Mouse (Mus musculus) brain, embryonic 14.5 days (tissue): ENCODE data around the gene Tsg101. TPM values are rescaled to one million over a fixed set of nuclear protein-coding genes. Genes with fewer than 3 reads are reported as not detected.
A peak's percentile ranks its signal among the peaks of the same experiment; 100 is the strongest.
"Not testable (repeated sequence)": the region's sequence is repeated elsewhere in the genome, so short reads cannot be mapped to it uniquely, and the experiment has no call there.

Experiments used
- DNase-seq: peaks from one replicate; pipeline ENCODE4 v3.0.0-alpha.2; 2011; ENCODE audit warnings: low read depth
- CTCF ChIP-seq: fragments of 200-500 bp; IDR thresholded peaks from 2 replicates; pipeline ENCODE4 v1.5.1; 2012; ENCODE audit warnings: inconsistent platforms, mild to moderate bottlenecking, moderate library complexity, borderline replicate concordance; ENCODE audit not compliant: insufficient read depth, insufficient read length; ENCODE audit errors: extremely low read depth
- POLR2A ChIP-seq: fragments of 200-500 bp; IDR thresholded peaks from 2 replicates; pipeline ENCODE4 v1.6.1; 2012; ENCODE audit warnings: mild to moderate bottlenecking, inconsistent platforms, borderline replicate concordance; ENCODE audit not compliant: poor library complexity, insufficient read depth, insufficient read length, severe bottlenecking; ENCODE audit errors: extremely low read depth
- polyA plus RNA-seq: library from polyadenylated mRNA; depleted of rRNA; stranded (reverse); fragments of >200 nt; gene quantifications from 2 replicates; pipeline ENCODE4 v1.2.3, GENCODE M21; 2012

Tsg101 gene
- polyA plus RNA-seq, 1 experiment: 162 TPM

DNA sequence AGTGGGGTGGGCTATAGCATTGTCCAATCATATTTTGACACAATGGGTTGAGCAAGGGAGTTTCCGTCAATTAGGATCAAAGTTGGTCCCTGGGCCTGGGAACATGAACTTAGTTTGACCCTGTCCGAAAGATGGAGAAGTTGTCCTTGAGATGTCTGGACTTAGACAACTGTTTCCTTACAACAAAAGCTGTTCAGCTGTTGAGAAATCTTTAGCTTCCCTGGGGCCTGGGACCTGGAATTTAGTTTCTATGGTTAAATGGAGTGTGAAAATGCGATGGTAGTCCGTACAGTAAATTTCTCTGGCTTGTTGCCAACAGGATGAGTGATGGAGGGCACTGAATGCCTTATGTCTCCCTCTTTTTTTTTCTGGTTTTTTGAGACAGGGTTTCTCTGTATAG, 2.3 kb upstream of the Tsg101 start:
- DNase-seq: no peak
- TF ChIP-seq CTCF (no peak), POLR2A (no peak)

DNA sequence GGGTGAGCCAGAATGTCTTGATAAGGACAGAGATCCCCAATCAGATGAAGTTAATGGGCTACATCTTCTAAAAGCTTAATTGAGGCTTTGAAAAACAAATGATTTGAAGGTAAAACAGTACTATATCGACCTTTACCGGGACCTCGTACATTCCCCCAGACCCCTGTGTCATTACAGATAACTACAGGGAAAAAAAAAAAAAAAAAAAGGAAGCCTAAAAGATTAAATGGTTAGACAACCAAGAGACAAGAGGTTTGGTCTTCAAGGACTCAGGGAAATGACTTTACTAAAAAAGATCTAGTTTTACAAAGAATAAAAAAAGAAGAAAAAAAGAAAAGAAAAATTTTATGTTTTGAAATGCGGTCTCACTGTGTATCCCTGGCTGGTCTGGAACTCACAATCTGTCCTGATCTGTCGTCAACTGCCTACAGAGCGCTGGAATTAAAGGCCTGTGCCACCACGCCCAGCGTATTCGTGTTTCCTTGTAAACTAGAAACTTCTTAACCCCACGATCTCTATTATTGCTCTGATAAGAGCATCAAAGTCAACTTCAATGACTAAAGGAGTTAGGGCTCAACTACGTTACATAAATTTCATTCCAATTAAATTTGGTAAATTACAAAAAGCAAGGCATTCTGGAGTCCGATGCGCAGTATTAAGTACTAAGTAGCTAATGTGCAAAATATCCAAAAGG, 944 bp downstream of the Tsg101 start:
- peak; percentile 53 for DNase-seq
- TF ChIP-seq CTCF: no peak
- TF ChIP-seq POLR2A: no peak

DNA sequence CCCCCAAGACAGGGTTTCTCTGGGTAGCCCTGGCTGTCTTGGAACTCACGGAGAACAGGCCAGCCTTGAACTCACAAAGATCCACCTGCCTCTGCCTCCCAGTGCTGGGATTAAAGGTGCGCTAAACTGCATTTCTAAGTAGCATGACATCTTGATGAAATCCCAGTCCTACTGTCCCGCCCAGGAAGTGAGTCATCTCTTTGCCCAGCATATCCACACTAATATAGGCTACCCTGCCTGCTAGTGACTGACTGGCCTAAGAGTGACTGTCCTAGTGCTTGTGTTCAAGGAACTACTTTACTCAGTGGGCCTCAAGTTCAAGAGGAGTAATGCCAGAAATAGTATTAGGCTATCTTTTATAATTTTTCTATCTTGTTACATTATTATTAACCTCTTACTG, 3.4 kb downstream of the Tsg101 start:
- TF ChIP-seq CTCF (no peak), POLR2A (no peak)

DNA sequence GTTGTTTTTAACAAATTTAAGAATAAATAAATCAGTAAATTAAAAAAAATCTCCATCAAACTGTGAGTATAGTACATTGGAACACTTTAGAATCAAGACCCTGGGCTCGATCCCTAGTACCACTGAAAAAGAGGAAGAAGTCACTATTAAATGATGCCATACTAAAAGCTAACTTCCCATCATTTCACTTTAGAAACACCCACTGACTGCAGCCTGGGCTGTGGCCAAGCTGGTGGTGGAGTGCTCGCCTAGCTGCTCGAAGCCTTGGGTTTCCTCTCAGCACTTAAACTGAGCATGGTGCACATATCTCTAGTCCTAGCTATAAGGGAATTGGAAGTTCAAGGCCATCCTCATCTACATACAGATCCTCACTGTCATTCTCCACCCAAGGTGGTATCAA, 8.5 kb downstream of the Tsg101 start:
- no peak for TF ChIP-seq POLR2A
- TF ChIP-seq CTCF: no peak
- no peak for DNase-seq

More for the DNA sequence above, 3.4 kb downstream of the Tsg101 start:
- DNase-seq: no peak

DNA sequence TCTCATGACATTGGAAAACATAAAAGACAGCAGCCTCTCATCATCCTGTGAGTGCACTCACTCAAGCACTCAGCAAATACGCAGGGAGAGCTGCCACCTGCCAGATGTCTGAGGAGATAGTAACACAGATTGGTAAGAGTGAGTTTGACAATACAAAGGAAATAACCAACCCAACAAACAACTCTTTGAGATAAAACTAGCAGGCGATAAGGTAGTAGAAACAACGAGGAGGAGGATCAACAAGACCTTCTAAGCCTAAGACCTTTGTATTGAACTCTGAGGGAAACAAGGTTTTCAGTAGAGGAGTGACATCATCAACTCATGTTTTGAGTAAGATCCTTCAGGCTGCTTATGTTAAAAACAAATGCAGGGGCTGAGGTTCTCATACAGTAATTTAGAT, 20.4 kb downstream of the Tsg101 start:
- no peak for DNase-seq
- TF ChIP-seq POLR2A: no peak
- TF ChIP-seq CTCF: no peak

DNA sequence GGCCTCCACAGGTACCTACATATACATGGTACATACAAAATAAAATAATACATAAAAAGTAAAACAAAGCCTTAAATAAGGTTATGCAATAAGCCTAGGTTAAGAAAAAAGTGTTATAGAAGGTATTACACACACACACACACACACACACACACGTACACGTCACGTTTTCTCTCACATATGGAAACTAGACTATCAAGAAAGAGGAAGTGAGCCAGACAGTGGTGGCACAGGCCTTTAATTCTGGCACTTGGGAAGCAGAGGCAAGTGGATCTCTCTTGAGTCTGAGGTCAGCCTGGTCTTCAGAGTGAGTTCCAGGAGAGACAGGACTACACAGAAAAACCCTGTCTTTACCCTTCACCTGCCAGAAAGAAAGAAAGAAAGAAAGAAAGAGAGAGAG, 24.3 kb downstream of the Tsg101 start:
- TF ChIP-seq CTCF: no peak
- TF ChIP-seq POLR2A: no peak

DNA sequence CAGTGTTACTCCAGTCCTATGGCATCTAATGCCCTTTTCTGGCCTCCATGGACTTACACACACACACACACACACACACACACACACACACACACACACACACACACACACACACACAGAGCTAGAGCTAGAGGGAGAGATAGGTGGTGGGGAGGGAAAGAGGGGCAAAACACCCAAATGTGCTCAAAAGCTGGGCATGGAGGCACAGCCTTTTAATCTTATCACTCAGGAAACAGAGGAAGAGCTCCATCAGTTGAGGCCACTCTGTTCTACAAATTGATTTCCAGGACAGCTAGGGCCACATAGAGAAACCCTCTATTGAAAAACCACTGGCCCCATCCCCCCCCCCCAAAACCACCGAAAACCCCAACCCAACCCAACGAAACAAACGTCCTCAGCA, 36.5 kb downstream of the Tsg101 start:
- no peak for DNase-seq
- no peak for TF ChIP-seq POLR2A
- TF ChIP-seq CTCF: no peak

More for the DNA sequence above, 24.3 kb downstream of the Tsg101 start:
- DNase-seq: no peak

DNA sequence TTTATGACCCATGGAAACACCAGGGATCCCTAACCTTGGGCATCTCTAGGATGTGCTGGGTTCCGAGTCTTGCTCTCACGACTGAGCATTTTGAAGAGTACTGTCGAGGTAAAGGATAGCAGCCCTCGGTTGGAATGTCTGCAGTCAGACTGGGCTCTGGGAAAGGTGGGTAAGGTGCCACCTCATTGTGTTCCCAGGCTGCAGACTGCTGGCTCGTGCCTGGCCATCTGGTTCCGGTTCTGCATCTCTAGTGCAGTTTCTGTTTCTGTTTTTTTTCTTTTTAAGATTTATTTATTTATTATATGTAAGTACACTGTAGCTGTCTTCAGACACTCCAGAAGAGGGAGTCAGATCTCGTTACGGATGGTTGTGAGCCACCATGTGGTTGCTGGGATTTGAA, 37.8 kb downstream of the Tsg101 start:
- DNase-seq: not testable (repeated sequence)

DNA sequence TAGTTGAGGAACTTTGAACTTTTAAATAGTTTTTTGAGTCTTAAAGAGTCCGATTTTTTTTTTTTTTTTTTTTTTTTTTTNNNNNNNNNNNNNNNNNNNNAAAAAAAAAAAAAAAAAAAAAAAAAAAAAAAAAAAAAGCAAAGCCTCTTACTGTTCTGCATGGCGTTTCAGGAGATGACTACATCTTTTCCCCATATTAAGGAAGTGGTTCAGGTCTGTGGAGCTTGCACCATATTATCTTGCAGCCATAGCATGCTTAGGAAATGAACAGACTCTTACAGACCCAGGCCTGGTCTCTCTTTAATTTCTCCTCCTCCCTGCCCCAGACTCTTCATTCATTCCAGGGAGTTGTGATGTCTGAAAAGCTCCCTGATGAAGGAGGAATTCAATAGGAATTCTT, 38.8 kb downstream of the Tsg101 start:
- TF ChIP-seq POLR2A (no peak), CTCF (no peak)

DNA sequence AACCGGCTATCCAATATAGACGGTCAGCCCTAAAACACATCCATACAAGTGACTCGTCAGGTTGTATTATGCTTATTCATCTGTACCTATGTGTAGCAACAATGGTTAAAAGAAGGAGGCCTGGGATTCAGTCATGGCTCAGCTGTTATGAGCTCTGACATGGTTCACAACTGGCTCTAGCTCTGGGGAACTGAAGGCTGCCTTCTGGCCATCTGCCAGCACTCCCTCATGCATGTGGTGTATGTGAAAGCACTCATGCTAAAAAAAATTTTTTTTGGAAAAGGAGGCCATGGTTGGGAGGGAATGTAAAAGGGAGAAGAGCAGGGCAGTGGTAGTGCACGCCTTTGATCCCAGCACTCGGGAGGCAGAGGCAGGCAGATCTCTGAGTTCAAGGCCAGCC, 39.9 kb downstream of the Tsg101 start:
- DNase-seq: peak; percentile 17
- TF ChIP-seq CTCF (no peak), POLR2A (no peak)

More for the DNA sequence above, 38.8 kb downstream of the Tsg101 start:
- DNase-seq: no peak

DNA sequence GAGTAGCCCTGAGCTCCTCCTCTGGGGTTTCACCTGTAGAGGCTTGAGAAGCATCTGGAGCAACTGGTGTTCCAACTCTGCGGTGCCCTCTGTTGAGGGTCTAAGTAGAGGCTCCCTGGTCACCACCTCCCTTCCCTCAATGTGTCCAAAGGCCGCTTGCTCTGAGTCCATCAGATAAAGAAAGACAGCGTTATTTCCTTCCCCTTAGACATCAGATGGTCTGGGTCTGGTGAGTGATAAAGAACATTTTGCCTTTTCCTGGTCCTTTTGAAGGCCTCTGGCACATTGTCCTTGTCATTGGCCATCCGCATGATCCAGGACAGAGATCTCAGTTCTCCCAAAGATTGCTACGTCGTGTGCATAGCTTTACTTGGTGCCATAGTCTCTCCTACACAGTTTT, 42.5 kb downstream of the Tsg101 start:
- no peak for DNase-seq
- no peak for TF ChIP-seq POLR2A
- no peak for TF ChIP-seq CTCF

DNA sequence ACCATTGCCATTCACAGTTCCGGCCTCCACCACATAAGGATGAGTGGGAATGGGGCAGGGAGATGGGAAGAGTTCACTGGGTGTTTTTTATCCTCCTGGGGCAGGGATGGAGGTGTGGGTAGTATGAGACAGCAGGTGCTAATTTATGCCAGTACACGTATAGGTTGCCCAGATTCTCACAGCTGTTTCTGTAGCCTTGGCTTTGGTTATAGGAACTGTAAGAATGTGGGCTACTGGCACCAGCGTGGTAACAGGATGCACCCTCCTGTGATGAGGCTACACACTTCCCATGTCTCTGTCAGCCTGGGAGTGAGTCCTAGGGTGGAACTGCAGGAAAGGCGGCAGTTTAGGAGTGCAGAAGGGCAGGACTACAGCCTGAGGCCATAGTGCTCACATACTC, 42.9 kb downstream of the Tsg101 start:
- TF ChIP-seq CTCF (no peak), POLR2A (no peak)
- no peak for DNase-seq

DNA sequence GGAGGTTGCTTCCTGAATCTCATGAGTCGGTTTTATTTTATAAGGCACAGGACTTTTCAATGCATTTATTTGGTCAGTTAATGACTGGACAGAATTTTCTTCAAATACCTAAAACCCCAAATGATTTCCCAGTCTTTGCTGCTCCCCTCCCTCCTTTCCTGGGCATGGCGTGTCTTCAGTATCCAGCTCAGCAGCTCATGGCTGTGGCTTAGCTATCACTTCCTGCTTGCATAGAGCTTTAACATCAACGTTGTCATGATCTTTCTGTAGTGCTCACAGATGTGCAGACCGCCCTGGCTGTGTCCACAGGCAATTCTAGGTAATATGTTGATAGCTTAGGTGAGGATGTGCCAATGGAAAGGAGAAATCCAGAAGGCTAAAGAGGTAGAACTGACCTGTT, 47.8 kb downstream of the Tsg101 start:
- DNase-seq: no peak
- no peak for TF ChIP-seq POLR2A
- TF ChIP-seq CTCF: no peak

DNA sequence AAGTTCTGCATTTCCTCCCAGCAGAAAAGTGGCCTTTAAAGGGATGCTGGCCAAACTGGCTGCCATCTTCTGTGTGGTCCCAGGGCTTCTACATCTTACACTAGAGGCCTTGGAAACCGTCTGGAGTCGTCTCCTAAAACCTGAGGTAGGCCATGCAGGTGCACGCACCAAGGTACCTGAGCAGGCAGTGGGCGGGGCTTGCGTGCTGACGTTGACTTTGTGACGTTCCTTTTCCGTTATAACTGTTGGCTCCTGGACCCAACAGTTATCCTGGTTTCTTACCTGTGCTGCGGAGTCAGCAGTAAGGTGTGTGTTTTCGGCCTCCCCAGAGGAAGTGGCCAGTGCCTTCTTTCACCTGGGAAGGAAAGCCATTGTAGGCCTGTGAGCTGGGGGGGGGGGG, 58.8 kb downstream of the Tsg101 start, which contains the start of gene Ldhc:
Gene Ldhc (plus strand): TSS at position 208 of the 400 bp plus-strand sequence.
- TF ChIP-seq POLR2A: no peak
- TF ChIP-seq CTCF: no peak
- no peak for DNase-seq

DNA sequence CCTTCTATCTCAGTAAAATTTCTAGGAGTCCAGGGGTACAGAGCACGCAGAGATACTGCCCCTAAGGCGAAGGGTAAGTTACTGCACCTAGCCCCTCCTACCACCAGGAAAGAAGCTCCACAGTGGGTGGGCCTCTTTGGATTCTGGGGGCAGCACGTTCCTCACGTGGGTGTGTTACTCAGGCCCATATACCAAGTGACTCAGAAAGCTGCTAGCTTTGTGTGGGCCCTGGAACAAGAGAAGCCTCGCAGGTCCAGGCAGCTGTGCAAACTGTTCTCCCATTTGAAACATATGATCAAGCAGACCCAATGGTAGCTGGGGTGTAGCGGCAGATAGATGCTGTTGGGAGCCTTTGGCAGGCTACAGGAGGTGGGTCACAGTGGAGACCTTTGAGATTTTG, 60.7 kb downstream of the Tsg101 start:
- DNase-seq: no peak
- no peak for TF ChIP-seq POLR2A
- TF ChIP-seq CTCF: no peak

DNA sequence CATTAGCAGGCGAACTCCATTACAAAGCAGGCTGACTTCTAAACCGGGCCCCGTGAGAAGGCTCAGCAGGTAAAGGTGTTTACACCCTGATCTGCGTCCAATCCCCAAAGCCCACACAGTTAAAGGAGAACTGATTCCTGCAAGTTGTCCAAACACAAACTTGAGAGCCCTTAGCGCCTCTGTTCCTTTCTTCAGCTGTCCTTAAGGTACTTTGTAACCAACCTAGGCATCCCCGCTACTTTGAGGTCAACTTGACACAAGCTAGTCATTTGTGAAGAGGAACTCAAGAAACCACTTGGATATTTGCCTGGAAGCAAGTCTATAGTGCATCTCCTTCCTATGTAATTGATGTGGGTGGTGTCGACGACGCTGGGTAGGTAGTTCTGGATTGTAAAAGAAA, 62.3 kb downstream of the Tsg101 start:
- DNase-seq: no peak
- TF ChIP-seq CTCF (no peak), POLR2A (no peak)
